Mouse (Mus musculus) lung, adult 2 months (tissue): ENCODE data around the gene Gm20388.

Experiments
- CTCF ChIP-seq: fragments of 200-500 bp; IDR thresholded peaks from 2 replicates; pipeline ENCODE4 v1.5.1; 2011; ENCODE audit warnings: mild to moderate bottlenecking, low read length, control low read depth; ENCODE audit not compliant: insufficient read depth
- POLR2A ChIP-seq: fragments of 200-500 bp; IDR thresholded peaks from 2 replicates; pipeline ENCODE4 v1.6.1; 2011; ENCODE audit warnings: low read depth, mild to moderate bottlenecking, control low read depth, low read length, borderline replicate concordance; ENCODE audit errors: extremely low read depth

DNA sequence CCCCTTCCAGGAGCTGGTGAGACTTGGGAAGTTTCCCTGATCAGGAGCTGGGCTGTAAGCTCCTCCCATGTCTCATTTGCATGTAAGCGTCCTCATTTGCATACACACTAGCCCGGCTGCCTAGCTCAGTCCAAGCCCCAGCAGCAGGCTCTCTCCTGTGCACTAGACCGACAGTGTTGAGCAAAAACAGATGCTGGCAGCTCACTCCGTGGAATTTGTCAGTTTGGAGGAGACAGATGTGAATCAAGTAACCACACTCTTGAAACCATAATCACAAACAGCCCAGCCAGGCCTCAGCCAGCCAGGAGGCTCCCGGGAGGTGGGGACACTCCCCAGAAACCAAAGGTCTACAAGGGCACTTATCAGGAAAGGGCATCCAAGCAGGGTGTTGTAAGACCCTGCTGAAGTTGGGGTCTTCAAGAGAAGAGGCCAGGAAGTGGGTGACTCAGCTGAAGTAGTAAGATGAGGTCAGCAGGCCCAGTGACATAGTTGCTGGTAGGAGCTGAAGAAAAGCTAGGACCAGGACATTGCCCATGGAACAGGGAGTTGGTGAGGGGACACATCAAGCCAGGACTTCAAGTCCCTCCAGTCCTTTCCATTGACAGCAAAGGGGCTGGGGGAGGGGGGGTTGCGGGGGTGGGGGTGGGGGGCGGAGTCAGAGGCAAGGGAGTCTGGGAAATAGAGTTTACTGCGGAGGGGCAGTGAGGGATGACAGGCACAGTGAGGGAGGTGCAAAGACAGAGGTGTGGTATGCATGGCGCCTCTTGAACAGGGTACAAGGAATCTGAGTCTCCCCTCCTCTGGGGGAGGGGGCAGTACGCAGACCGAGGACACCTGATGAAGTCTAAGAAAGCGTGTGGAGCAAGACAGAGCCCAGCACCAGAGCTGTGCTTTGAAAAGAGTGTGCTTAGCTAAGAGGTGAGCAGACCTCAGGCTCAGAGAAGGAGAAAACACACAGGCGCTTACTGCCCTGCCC, 306.5 kb downstream of the Gm20388 start:
- TF ChIP-seq POLR2A, result no peak
- TF ChIP-seq CTCF, result no peak
